Mouse (Mus musculus) stomach, embryonic 16.5 days (tissue): ENCODE results near the gene Rnf220. TPM values are rescaled to one million over a fixed set of nuclear protein-coding genes. Genes with fewer than 3 reads are reported as not detected.

Experiments
- ATAC-seq: fragments of 200-750 bp; cut with Nextera tagmentation; 2 replicates; pipeline ENCODE4 v1.8.0; 2017; ENCODE audit warnings: moderate number of reproducible peaks, moderate TSS enrichment; ENCODE audit not compliant: insufficient read depth, low FRiP score
- H3K27ac ChIP-seq: fragments of 300-500 bp; sonication (generic); 2 replicates; pipeline ENCODE4 v1.5.1; 2014; ENCODE audit warnings: low read length
- H3K27me3 ChIP-seq: fragments of 300-500 bp; sonication (generic); 2 replicates; pipeline ENCODE4 v1.6.1; 2014; ENCODE audit warnings: low read length, control low read depth, mixed read lengths; ENCODE audit not compliant: control insufficient read depth, insufficient read depth
- H3K36me3 ChIP-seq: fragments of 300-500 bp; sonication (generic); 2 replicates; pipeline ENCODE4 v1.6.1; 2014; ENCODE audit warnings: low read length; ENCODE audit not compliant: control insufficient read depth, insufficient read depth
- H3K4me1 ChIP-seq: fragments of 300-500 bp; sonication (generic); 2 replicates; pipeline ENCODE4 v1.6.1; 2014; ENCODE audit warnings: low read length, control low read depth, mixed read lengths; ENCODE audit not compliant: control insufficient read depth, insufficient read depth
- H3K4me2 ChIP-seq: fragments of 300-500 bp; sonication (generic); 2 replicates; pipeline ENCODE4 v1.6.1; 2014; ENCODE audit warnings: low read depth, low read length, mixed read lengths
- H3K4me3 ChIP-seq: fragments of 300-500 bp; sonication (generic); replicated peaks from 2 replicates; pipeline ENCODE4 v1.5.1; 2014; ENCODE audit warnings: mild to moderate bottlenecking, low read length
- H3K9ac ChIP-seq: fragments of 300-500 bp; sonication (generic); 2 replicates; pipeline ENCODE4 v1.6.1; 2014; ENCODE audit warnings: low read length
- H3K9me3 ChIP-seq: fragments of 300-500 bp; sonication (generic); replicated peaks from 2 replicates; pipeline ENCODE4 v1.6.1; 2016; ENCODE audit warnings: low read length, control low read depth; ENCODE audit not compliant: control insufficient read depth
- WGBS: fragments of 180-500 bp; shearing (Covaris S2); extraction: QIAGEN DNeasy Blood & Tissue Kit; methylation state at CpG from one replicate; pipeline ENCODE4 v1.1.7; 2014; 5-methylcytosine and 5-hydroxymethylcytosine counted together
- polyA plus RNA-seq: library from polyadenylated mRNA; unstranded; fragments of >200 nt; fragmentation: Nextera tagmentation; extraction: Ambion mirVana; gene quantifications from 2 replicates; pipeline ENCODE4 v1.2.1, GENCODE M21; 2015

Gene Rnf220
- polyA plus RNA-seq, 1 experiment from 2014 or later: 46.5 TPM

DNA sequence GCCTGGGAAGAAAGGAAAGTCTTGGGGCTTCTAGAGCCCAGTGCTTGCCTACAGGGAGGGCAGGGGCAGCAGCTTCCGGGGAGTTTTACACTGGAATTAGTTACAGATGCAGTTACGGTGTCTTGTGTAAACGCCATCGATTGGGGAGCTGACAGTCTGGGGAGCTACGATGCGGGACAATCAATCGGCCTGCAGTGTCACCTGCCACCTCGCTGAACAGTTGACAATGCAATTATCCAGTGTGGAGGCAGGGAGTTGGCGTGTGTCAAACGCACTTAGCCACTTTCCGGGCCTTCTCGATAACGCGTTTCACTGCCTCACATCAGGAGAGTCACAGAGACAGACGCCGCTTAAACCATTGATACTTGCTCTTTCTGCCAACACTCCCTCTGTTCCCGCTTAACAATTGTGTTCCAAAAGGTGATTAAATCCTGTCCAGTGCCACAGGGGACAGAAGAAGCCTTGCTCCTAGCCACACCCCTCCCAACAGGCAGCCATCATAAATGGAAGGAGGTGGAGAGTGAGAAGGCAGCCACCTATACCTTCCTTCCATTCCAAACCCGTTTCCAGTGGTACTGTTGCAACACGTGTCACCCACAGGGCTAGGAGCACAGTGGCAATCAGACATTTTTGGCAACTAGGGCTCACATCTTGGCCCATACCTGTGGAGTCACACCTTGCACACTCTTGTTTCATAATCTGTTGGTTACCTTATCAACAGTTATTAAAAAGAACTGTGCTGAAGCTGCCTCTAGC is 215.6 kb downstream of the Rnf220 start:
- H3K4me1 ChIP-seq: peaks cover 22% of the 10 kb centered on the region
- H3K36me3 ChIP-seq: peaks cover 16% of the 10 kb centered on the region
- no peak for ATAC-seq
- WGBS: 59% methylated on average over 19 of the region's 19 CpGs
- no peak overlapping the region for H3K4me2 ChIP-seq
- H3K27me3 ChIP-seq: no peaks in the 10 kb centered on the region
- H3K9ac ChIP-seq: no peak overlapping the region
- H3K27ac ChIP-seq: no peak overlapping the region
- no peaks in the 10 kb centered on the region for H3K9me3 ChIP-seq
- H3K4me3 ChIP-seq: no peak overlapping the region

DNA sequence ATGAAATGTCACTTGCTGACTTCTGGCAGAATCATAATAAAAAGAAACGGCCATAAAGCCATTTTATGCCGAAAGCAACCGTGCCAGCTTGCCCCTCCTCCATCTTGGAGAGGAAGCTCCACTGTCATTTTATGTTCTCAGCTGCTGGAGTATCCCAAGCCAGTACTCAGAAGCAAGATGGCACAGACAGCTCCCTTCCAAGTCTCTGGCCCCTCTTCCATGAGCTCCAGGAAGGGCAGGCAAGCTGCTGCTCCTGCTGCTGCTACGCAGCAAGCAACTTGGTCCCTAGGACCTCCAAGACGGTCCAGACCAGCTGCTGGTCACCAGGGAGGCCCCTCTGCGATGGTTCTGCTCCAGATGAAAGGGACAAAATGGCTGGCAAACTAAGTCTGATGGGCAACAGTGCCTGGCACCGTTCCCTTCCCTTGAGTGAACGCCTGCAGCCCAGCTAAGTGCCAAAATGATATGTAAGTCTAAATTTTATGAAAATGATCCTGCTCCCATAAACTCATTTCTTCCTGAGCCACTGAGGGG is 216.4 kb downstream of the Rnf220 start:
- Histone ChIP-seq H3K9ac (no peak overlapping the region), H3K27me3 (no peaks in the 10 kb centered on the region), H3K9me3 (no peaks in the 10 kb centered on the region), H3K36me3 (peaks cover 11% of the 10 kb centered on the region; the same call in 1 of the 2 replicates), H3K4me1 (peaks cover 27% of the 10 kb centered on the region), H3K4me2 (no peak overlapping the region), H3K27ac (no peak overlapping the region), H3K4me3 (no peak overlapping the region)
- WGBS: 85% methylated on average over 8 of the region's 8 CpGs
- no peak for ATAC-seq

DNA sequence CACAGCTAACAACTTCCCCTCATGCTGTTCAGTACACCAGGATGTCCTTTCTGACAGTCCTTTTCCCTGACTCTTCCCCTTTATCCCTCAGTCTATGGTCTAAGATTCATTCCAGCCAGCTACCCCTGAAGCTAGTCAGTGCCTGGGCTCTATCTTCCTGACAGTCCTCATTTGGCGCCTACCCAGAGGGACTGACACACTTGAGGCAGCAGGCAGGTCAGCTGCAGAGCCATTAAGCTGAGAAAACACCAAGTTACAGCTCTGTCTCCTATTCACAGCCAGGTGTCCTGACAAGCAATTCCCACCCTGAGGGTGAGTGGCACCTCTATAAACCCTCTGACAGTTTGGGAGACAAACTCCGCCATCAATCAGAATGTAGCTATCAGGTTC is 217.6 kb downstream of the Rnf220 start:
- Histone ChIP-seq H3K4me1 (peaks cover 27% of the 10 kb centered on the region), H3K4me2 (no peak overlapping the region), H3K27ac (no peak overlapping the region), H3K9me3 (peaks cover 3% of the 10 kb centered on the region; the same call in 1 of the 2 replicates), H3K36me3 (peaks cover 8% of the 10 kb centered on the region), H3K9ac (no peak overlapping the region), H3K27me3 (no peaks in the 10 kb centered on the region), H3K4me3 (no peak overlapping the region)
- no peak for ATAC-seq
- 59% methylated on average over 2 of the region's 2 CpGs for WGBS

DNA sequence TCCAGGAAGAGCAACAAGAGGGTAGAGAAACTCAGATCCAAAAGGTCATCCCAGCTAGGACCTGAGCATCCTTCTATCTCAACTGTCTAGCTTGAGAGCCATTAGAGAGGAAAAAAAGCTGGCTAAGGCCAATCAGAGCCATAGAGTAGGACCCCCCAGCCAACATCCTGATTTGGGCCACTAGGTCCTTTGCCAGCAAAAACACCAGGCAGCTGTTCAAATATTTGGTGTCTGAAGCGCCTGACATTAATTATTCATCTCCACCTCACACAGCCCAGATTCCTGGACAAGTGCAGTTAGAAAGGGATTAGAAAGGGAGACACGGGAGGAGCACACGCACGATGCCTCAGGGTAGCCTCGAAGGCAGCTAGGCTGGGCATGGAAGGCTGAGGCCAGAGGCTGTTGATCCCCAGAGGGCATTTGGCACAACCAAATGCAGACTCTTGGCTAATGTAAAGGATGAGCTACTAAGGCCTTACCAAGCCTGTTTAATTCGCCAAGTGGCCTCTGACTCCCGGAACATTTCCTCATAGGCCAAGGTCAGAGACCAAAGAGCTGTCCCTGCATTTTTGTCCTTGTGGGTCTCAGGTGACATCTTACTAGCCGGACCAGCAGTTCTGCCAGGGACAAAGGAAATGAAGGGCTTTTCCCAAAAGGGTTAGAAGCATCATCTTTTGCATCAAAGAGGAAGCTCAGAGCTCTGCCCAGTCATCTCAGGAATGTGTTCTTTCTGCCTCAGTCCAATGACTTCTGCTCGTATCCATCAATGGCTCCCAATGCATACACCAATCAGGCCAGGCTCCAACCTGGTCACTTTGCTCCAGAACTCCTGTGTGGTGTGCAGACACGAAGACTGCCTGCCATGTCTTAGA is 218.2 kb downstream of the Rnf220 start:
- no peaks in the 10 kb centered on the region for H3K27me3 ChIP-seq
- peaks cover 15% of the 10 kb centered on the region for H3K36me3 ChIP-seq
- no peak overlapping the region for H3K27ac ChIP-seq
- peaks cover 27% of the 10 kb centered on the region for H3K4me1 ChIP-seq
- peaks cover 8% of the 10 kb centered on the region; the same call in 1 of the 2 replicates for H3K9me3 ChIP-seq
- WGBS: 61% methylated on average over 10 of the region's 10 CpGs
- H3K4me2 ChIP-seq: no peak overlapping the region
- H3K4me3 ChIP-seq: no peak overlapping the region
- no peak for ATAC-seq
- no peak overlapping the region for H3K9ac ChIP-seq

DNA sequence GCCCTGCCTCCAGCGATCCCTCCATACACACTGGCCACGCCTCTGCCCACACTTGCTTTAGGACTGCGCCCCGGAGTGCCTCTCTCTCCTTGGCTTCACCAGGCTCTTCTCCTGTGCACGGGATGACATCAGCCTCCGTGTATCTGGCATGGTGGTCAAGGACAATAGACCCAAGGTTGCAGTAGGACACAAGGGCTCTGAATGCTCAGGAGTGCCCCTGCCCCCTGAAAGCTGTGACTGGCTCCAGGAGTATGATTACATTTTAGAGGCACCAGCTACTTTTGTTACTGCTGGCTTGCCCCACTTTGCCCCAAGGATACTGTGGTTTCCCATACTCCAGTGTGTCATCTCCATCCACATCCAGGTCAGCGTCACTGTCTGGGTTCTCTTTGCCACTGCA is 219.2 kb downstream of the Rnf220 start:
- ATAC-seq: no peak
- WGBS: 80% methylated on average over 7 of the region's 7 CpGs
- H3K27me3 ChIP-seq: no peaks in the 10 kb centered on the region
- H3K36me3 ChIP-seq: peaks cover 15% of the 10 kb centered on the region
- no peak overlapping the region for H3K4me2 ChIP-seq
- H3K27ac ChIP-seq: no peak overlapping the region
- H3K4me1 ChIP-seq: peaks cover 22% of the 10 kb centered on the region
- 0 out of 2 replicates have a peak overlapping the region, but pooled peaks have one; percentile 1 for H3K9ac ChIP-seq
- H3K4me3 ChIP-seq: no peak overlapping the region
- H3K9me3 ChIP-seq: peaks cover 8% of the 10 kb centered on the region; the same call in 1 of the 2 replicates

DNA sequence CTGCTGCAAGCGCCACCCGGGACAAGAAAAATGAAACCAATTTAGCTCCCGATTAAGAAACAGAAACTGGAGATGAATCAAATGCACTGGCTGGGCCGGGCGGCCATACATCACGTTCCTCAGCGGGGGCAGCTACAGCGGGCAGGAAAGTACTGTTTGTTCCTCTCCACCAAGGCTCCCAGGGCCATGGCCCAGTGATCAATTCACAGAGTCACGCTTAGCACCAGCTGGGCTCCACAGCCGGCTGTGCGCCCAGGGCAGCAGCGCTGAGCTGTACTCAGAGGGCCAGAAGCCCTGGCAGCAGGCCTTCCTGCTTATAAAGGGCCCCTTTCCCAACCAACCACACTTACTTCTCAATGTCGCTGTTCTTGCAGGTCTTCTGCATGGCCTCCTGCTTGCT is 219.8 kb downstream of the Rnf220 start:
- WGBS: 57% methylated on average over 13 of the region's 13 CpGs
- Histone ChIP-seq H3K27me3 (no peaks in the 10 kb centered on the region), H3K9me3 (peaks cover 8% of the 10 kb centered on the region; the same call in 1 of the 2 replicates), H3K36me3 (peaks cover 15% of the 10 kb centered on the region), H3K4me2 (no peak overlapping the region), H3K27ac (no peak overlapping the region), H3K4me1 (peaks cover 22% of the 10 kb centered on the region), H3K4me3 (no peak overlapping the region), H3K9ac (0 out of 2 replicates have a peak overlapping the region, but pooled peaks have one; percentile 1)
- no peak for ATAC-seq

DNA sequence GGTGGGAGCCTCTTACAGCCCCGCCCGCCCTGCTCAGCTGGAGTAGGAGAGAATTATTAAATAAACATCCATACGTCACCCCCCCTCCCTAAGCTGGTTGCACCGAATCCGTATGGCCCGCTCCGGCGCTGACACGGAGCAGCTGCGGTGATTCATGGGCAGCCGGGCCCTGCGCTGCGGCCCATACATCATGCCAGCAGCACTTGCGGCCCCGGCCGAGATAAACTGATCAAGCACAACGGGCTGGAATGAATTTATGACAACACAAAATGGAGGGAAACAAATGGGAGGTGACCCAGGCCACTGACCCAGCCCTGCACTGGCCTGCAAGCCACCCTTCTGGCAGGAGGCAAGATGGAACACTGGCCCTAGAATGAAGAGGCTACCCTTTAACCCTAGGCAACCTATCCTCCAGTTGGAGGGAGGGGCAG is 220.6 kb downstream of the Rnf220 start:
- H3K4me1 ChIP-seq: peaks cover 22% of the 10 kb centered on the region
- H3K4me3 ChIP-seq: no peak overlapping the region
- H3K36me3 ChIP-seq: peaks cover 19% of the 10 kb centered on the region
- H3K9me3 ChIP-seq: peaks cover 8% of the 10 kb centered on the region; the same call in 1 of the 2 replicates
- 34% methylated on average over 17 of the region's 17 CpGs for WGBS
- H3K4me2 ChIP-seq: no peak overlapping the region
- ATAC-seq: peak; percentile 48; the same call in 1 of the 2 replicates
- no peaks in the 10 kb centered on the region for H3K27me3 ChIP-seq
- no peak overlapping the region for H3K27ac ChIP-seq
- 0 out of 2 replicates have a peak overlapping the region, but pooled peaks have one; percentile 5 for H3K9ac ChIP-seq

DNA sequence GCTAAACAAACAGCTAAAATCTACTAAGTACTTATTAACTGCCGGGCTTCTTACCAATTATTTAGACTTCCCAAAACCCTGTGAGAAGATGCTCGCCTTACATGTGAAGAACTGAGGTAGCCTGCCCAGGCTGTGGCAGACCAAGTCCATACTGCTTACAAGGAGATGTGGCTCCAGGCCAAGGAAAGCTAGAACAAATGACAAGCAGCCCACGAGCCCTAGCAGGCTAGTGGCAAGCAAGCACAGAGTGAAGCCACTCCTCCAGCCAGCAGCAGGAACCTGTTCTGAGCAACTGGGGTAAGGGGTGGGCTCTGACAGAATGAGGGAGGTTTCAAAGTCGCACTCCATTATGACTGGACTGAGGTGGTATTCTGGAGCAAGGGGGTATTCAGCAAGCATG is 222.1 kb downstream of the Rnf220 start:
- Histone ChIP-seq H3K9me3 (peaks cover 8% of the 10 kb centered on the region; the same call in 1 of the 2 replicates), H3K4me2 (no peak overlapping the region), H3K36me3 (peaks cover 19% of the 10 kb centered on the region), H3K27me3 (no peaks in the 10 kb centered on the region), H3K27ac (no peak overlapping the region), H3K4me1 (peaks cover 22% of the 10 kb centered on the region), H3K9ac (no peak overlapping the region), H3K4me3 (no peak overlapping the region)
- ATAC-seq: no peak
- WGBS: 89% methylated on average over 4 of the region's 4 CpGs
